Mouse (Mus musculus): ENCODE data around the gene Setd1b.

DNA sequence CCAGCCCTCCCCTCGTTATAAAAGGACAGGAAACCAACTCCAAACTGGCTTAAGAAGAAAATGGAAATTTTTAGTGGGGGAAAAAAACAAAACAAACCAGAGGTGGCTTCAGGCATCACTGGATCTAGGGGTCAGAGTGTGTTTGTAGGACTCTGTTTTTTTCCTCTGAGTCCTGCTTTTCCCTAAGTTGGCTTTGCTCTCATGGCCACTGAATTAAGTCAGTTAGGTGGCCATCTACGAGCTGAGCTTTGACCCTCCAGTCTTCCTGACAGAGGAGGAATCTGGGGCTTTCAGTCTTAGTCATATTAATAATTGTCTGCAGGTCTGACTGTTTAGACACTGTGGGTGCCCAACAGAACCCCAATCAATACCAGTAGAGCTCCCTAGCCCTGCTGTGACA is 43.5 kb upstream of the Setd1b start:
- TF ChIP-seq CTCF (IDR thresholded peaks at IDR 0.05; ENCODE audit: control insufficient read depth, insufficient read depth, insufficient replicate concordance, low read depth, low read length): no peak
- TF ChIP-seq POLR2A (IDR thresholded peaks at IDR 0.05; ENCODE audit: control insufficient read depth, low read depth, low read length): no peak
